Mouse (Mus musculus): ENCODE results near the gene Prep. TPM values are rescaled to one million over a fixed set of nuclear protein-coding genes. Genes with fewer than 3 reads are reported as not detected.
"Not testable (repeated sequence)": the region's sequence is repeated elsewhere in the genome, so short reads cannot be mapped to it uniquely, and the experiment has no call there.

Prep gene
- polyA plus RNA-seq, 1 experiment from 2014 or later = 32.4 TPM

DNA sequence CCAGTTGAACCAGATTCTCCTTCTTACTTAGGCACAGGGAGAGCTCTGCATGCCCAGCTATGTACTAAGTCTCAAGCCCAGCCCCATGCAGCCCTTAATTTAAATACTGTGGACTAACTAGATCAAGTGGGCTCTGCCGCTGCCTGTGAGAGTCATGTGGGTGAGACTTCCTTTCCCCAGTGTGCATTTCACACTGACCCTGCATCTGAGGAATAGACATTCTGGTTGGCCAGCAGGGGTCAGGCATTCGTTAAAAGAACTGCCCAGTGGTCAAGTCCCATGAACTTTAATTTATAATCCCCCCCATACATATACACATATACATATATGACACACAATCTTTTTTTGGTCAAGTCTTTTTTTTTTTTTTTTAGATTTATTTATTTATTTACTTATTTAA is 15.7 kb downstream of the Prep start:
- Histone ChIP-seq H3K27me3 (ENCODE audit: control insufficient read depth, insufficient read depth, low read length) (no peaks in the 10 kb centered on the region), H3K27ac (ENCODE audit: low read depth, low read length) (no peak overlapping the region), H3K4me3 (ENCODE audit: low read depth, low read length) (no peak overlapping the region), H3K4me2 (ENCODE audit: low read depth) (no peak overlapping the region), H3K9me3 (ENCODE audit: control insufficient read depth, low read length) (no peaks in the 10 kb centered on the region), H3K36me3 (ENCODE audit: control insufficient read depth, insufficient read depth, low read length) (no peaks in the 10 kb centered on the region), H3K9ac (ENCODE audit: low read length) (no peak overlapping the region), H3K4me1 (ENCODE audit: control insufficient read depth, insufficient read depth, low read length) (no peaks in the 10 kb centered on the region)
- WGBS = 55% methylated on average over 2 of the region's 2 CpGs
- ATAC-seq (ENCODE audit: insufficient read depth, low FRiP score, low TSS enrichment) = no peak
- no peak for DNase-seq (ENCODE audit: low spot score)

GRCm38 (mm10) chr10:45084002-45084401 is 17.0 kb downstream of the Prep start:
- H3K9ac ChIP-seq (ENCODE audit: low read length); H3K4me1 ChIP-seq (ENCODE audit: control insufficient read depth, insufficient read depth, low read length); H3K27me3 ChIP-seq (ENCODE audit: control insufficient read depth, insufficient read depth, low read length); DNase-seq (ENCODE audit: low spot score); H3K4me2 ChIP-seq (ENCODE audit: low read depth); H3K27ac ChIP-seq (ENCODE audit: low read depth, low read length); H3K36me3 ChIP-seq (ENCODE audit: control insufficient read depth, insufficient read depth, low read length); ATAC-seq (ENCODE audit: insufficient read depth, low FRiP score, low TSS enrichment); H3K9me3 ChIP-seq (ENCODE audit: control insufficient read depth, low read length); H3K4me3 ChIP-seq (ENCODE audit: low read depth, low read length): not testable (repeated sequence)
- WGBS = 28% methylated on average over 7 of the region's 7 CpGs

DNA sequence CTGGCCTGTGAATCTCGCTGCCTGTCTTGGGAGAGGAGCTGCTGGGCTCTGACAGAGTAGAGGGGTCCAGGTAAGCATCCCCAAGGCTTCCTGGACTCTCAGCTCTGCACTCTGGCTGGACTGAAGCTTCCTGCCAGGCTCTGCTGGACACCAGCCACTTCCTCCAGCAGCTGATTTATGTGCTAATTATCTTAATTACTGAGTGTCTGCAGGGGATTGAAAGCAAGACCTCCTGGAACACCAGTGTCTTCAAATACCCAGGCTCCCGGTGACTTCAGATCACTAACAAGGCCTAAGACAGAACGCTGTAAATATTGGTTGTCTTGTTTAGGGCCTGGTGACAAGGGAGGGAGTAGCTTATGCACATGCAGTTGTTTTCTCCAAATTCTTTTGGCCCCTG is 17.5 kb downstream of the Prep start:
- Histone ChIP-seq H3K27me3 (ENCODE audit: control insufficient read depth, insufficient read depth, low read length) (no peaks in the 10 kb centered on the region), H3K27ac (ENCODE audit: low read depth, low read length) (no peak overlapping the region), H3K4me3 (ENCODE audit: low read depth, low read length) (no peak overlapping the region), H3K9ac (ENCODE audit: low read length) (no peak overlapping the region), H3K4me2 (ENCODE audit: low read depth) (no peak overlapping the region), H3K36me3 (ENCODE audit: control insufficient read depth, insufficient read depth, low read length) (no peaks in the 10 kb centered on the region), H3K4me1 (ENCODE audit: control insufficient read depth, insufficient read depth, low read length) (no peaks in the 10 kb centered on the region), H3K9me3 (ENCODE audit: control insufficient read depth, low read length) (no peaks in the 10 kb centered on the region)
- ATAC-seq (ENCODE audit: insufficient read depth, low FRiP score, low TSS enrichment) = no peak
- WGBS = 25% methylated on average over 3 of the region's 3 CpGs
- DNase-seq (ENCODE audit: low spot score) = no peak

DNA sequence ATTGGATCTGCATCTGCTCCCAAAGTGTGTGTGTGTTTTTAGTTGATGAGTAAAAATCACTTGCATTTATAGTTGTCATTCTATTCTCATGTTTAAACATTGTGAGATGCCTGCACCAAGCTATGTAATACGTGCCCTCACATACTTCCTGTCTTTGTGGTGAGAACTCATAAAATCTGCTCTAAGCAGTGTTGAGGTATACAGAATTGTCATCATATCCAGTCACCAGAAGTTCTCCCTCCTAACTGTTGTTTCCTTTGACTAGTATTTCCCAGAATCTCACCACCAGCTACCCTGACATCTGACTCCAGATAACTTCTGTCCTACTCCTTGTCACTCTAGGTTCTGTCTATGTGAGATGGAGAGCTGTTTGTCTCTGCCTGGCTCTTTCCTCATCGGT is 18.3 kb downstream of the Prep start:
- H3K27me3 ChIP-seq (ENCODE audit: control insufficient read depth, insufficient read depth, low read length) = no peaks in the 10 kb centered on the region
- H3K9me3 ChIP-seq (ENCODE audit: control insufficient read depth, low read length) = no peaks in the 10 kb centered on the region
- H3K4me1 ChIP-seq (ENCODE audit: control insufficient read depth, insufficient read depth, low read length) = no peaks in the 10 kb centered on the region
- H3K9ac ChIP-seq (ENCODE audit: low read length) = no peak overlapping the region
- H3K4me2 ChIP-seq (ENCODE audit: low read depth) = no peak overlapping the region
- no peak overlapping the region for H3K27ac ChIP-seq (ENCODE audit: low read depth, low read length)
- no peaks in the 10 kb centered on the region for H3K36me3 ChIP-seq (ENCODE audit: control insufficient read depth, insufficient read depth, low read length)
- WGBS = 92% methylated on average over 2 of the region's 2 CpGs
- no peak overlapping the region for H3K4me3 ChIP-seq (ENCODE audit: low read depth, low read length)
- ATAC-seq (ENCODE audit: insufficient read depth, low FRiP score, low TSS enrichment) = no peak
- DNase-seq (ENCODE audit: low spot score) = no peak

DNA sequence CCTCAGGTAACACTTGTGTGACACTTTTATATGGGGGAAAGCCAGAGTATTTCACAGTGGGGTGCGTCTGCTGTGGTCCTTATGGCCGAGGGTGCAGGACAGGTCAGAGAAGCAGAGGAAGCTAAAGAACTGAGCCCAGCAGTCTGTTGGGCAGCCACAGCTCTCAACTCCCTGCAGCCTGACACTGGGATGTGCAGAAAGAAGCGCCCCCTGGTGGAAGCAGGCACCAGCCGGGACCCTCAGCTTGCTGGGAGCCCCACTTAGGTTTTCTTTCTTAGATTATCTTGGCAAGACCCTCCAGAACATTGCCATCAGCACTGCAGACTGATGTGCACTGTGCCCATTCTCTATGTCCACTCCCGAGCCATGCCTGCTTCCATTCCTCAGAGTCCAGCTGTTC is 19.6 kb downstream of the Prep start:
- DNase-seq (ENCODE audit: low spot score) (peak; percentile 49), ATAC-seq (ENCODE audit: insufficient read depth, low FRiP score, low TSS enrichment) (no peak)
- Histone ChIP-seq H3K4me3 (ENCODE audit: low read depth, low read length) (no peak overlapping the region), H3K4me2 (ENCODE audit: low read depth) (no peak overlapping the region), H3K36me3 (ENCODE audit: control insufficient read depth, insufficient read depth, low read length) (no peaks in the 10 kb centered on the region), H3K4me1 (ENCODE audit: control insufficient read depth, insufficient read depth, low read length) (no peaks in the 10 kb centered on the region), H3K9ac (ENCODE audit: low read length) (no peak overlapping the region), H3K27me3 (ENCODE audit: control insufficient read depth, insufficient read depth, low read length) (no peaks in the 10 kb centered on the region), H3K27ac (ENCODE audit: low read depth, low read length) (no peak overlapping the region), H3K9me3 (ENCODE audit: control insufficient read depth, low read length) (no peaks in the 10 kb centered on the region)
- WGBS = 50% methylated on average over 5 of the region's 5 CpGs

GRCm38 (mm10) chr10:45091462-45092079 is 24.6 kb downstream of the Prep start:
- 75% methylated on average over 8 of the region's 8 CpGs for WGBS

DNA sequence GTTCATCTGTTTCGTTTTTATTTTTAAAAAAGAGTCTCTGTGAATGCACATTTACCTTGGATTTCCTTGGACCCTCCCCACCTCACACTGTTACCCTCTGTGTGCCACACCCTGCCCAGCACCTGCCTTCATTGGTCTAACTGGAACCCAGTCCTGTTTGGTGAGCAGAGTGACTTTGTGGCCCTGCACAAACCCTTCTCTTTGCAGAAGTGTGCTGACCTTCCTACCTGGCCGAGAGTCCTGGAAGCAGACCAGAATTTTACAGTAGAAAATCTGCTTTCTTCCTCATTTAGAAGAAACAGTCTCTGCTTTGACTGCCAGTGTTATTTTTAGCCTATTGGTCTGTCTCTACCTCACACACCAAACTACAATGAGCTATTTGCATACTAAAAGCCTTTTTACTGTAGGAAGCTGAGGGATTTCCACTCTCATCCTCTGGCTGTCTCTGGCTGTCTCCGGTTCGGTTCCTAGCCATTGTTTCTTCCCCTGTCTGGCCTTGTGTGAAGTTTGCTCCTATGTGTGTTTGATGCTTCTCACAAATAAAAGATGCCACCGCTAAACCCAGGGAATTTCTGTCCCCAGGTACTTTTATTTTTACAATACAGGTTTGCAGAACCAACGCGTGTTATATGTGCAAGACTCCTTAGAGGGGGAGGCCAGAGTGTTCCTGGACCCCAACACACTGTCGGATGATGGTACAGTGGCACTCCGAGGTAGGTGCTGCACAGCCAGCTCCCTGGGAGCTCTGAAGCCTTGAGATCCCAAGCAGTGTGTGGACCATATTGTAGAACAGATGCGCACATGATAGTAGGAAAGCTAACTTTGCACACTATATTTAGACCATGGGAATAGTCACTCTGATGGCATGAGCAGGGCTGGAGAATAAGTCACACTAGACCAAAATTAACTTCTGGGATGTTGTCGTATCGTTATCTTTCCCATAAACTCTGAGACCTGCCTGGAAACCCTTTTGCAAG is 25.4 kb downstream of the Prep start:
- Histone ChIP-seq H3K27ac (ENCODE audit: low read depth, low read length) (no peak overlapping the region), H3K9ac (ENCODE audit: low read length) (no peak overlapping the region), H3K4me3 (ENCODE audit: low read depth, low read length) (no peak overlapping the region), H3K27me3 (ENCODE audit: control insufficient read depth, insufficient read depth, low read length) (no peaks in the 10 kb centered on the region), H3K9me3 (ENCODE audit: control insufficient read depth, low read length) (no peaks in the 10 kb centered on the region), H3K4me1 (ENCODE audit: control insufficient read depth, insufficient read depth, low read length) (no peaks in the 10 kb centered on the region), H3K36me3 (ENCODE audit: control insufficient read depth, insufficient read depth, low read length) (0 out of 2 replicates have a peak, but pooled peaks cover 4% of the 10 kb centered on the region), H3K4me2 (ENCODE audit: low read depth) (no peak overlapping the region)
- no peak for DNase-seq (ENCODE audit: low spot score)
- ATAC-seq (ENCODE audit: insufficient read depth, low FRiP score, low TSS enrichment) = no peak
- WGBS = 84% methylated on average over 12 of the region's 12 CpGs

More at GRCm38 (mm10) chr10:45091462-45092079, 24.6 kb downstream of the Prep start:
- H3K4me2 ChIP-seq (ENCODE audit: low read depth) = no peak overlapping the region
- H3K9ac ChIP-seq (ENCODE audit: low read length) = no peak overlapping the region
- no peak for DNase-seq (ENCODE audit: low spot score)
- H3K4me3 ChIP-seq (ENCODE audit: low read depth, low read length) = no peak overlapping the region
- no peak for ATAC-seq (ENCODE audit: insufficient read depth, low FRiP score, low TSS enrichment)
- H3K27me3 ChIP-seq (ENCODE audit: control insufficient read depth, insufficient read depth, low read length) = no peaks in the 10 kb centered on the region
- H3K9me3 ChIP-seq (ENCODE audit: control insufficient read depth, low read length) = no peaks in the 10 kb centered on the region
- H3K27ac ChIP-seq (ENCODE audit: low read depth, low read length) = no peak overlapping the region
- H3K36me3 ChIP-seq (ENCODE audit: control insufficient read depth, insufficient read depth, low read length) = 0 out of 2 replicates have a peak, but pooled peaks cover 4% of the 10 kb centered on the region
- H3K4me1 ChIP-seq (ENCODE audit: control insufficient read depth, insufficient read depth, low read length) = no peaks in the 10 kb centered on the region

- DNase-seq (ENCODE audit: low spot score) (no peak), ATAC-seq (ENCODE audit: insufficient read depth, low FRiP score, low TSS enrichment) (no peak)
- Histone ChIP-seq H3K4me1 (ENCODE audit: control insufficient read depth, insufficient read depth, low read length) (no peaks in the 10 kb centered on the region), H3K4me3 (ENCODE audit: low read depth, low read length) (no peak overlapping the region), H3K36me3 (ENCODE audit: control insufficient read depth, insufficient read depth, low read length) (peaks cover 7% of the 10 kb centered on the region), H3K9me3 (ENCODE audit: control insufficient read depth, low read length) (no peaks in the 10 kb centered on the region), H3K9ac (ENCODE audit: low read length) (no peak overlapping the region), H3K27me3 (ENCODE audit: control insufficient read depth, insufficient read depth, low read length) (no peaks in the 10 kb centered on the region), H3K4me2 (ENCODE audit: low read depth) (no peak overlapping the region), H3K27ac (ENCODE audit: low read depth, low read length) (no peak overlapping the region)
- 93% methylated on average over 2 of the region's 2 CpGs for WGBS
These were observed 31.7 kb downstream of the Prep start for GRCm38 (mm10) chr10:45098751-45099150.
